Mouse (Mus musculus): Measurements from ENCODE around the gene Tfr2.
A peak's percentile ranks its signal among the peaks of the same experiment; 100 is the strongest.

GRCm38 (mm10) chr5:137529221-137529995, 40.2 kb upstream of the Tfr2 start:
- TF ChIP-seq CTCF (IDR thresholded peaks at IDR 0.05; ENCODE audit: low read depth): peak; percentile 2; the same call in 1 of the 2 replicates
- TF ChIP-seq EP300 (IDR thresholded peaks at IDR 0.05; ENCODE audit: low read depth): no peak
